ENCODE assay signal across 8 mouse cellular contexts in genomic region chr1:55225398-55225797, GRCm38 (mm10). TPM values are rescaled to one million over a fixed set of nuclear protein-coding genes. Genes with fewer than 3 reads are reported as not detected.
DNase-seq lines count a peak whose midpoint lies in the region; ATAC-seq lines count a peak whose summit lies in the region.

No protein-coding gene starts in this region.

- H3K27ac ChIP-seq in forebrain, embryonic 10.5 days: peak overlapping the region; percentile 51; the same call in 1 of the 2 replicates
- no peak overlapping the region; the same call in 1 of the 2 replicates for H3K27ac ChIP-seq in intestine, embryonic 16.5 days (ENCODE audit: low read length)
- peak overlapping the region; percentile 22; the same call in 1 of the 2 replicates for H3K27ac ChIP-seq in neural tube, embryonic 14.5 days (ENCODE audit: low read depth, low read length)

- H3K4me1 ChIP-seq in forebrain, embryonic 10.5 days: peaks cover 38% of the 10 kb centered on the region
- no peaks in the 10 kb centered on the region for H3K4me1 ChIP-seq in intestine, embryonic 16.5 days (ENCODE audit: control insufficient read depth, insufficient read depth, low read length)
- 0 out of 2 replicates have a peak, but pooled peaks cover 5% of the 10 kb centered on the region for H3K4me1 ChIP-seq in neural tube, embryonic 14.5 days (ENCODE audit: control insufficient read depth, insufficient read depth, low read length)

- peaks cover 19% of the 10 kb centered on the region for H3K27me3 ChIP-seq in forebrain, embryonic 10.5 days (ENCODE audit: poor library complexity, severe bottlenecking)
- no peaks in the 10 kb centered on the region for H3K27me3 ChIP-seq in intestine, embryonic 16.5 days (replicated peaks; ENCODE audit: control insufficient read depth, insufficient read depth, low read length)
- no peaks in the 10 kb centered on the region for H3K27me3 ChIP-seq in neural tube, embryonic 14.5 days (ENCODE audit: control insufficient read depth, insufficient read depth, low read length)

- H3K9ac ChIP-seq in intestine, embryonic 16.5 days (ENCODE audit: low read depth, low read length): peak overlapping the region; percentile 62
- no peak overlapping the region for H3K9ac ChIP-seq in neural tube, embryonic 14.5 days (replicated peaks; ENCODE audit: low read depth, low read length)

- peak overlapping the region; percentile 60 for H3K4me2 ChIP-seq in intestine, embryonic 16.5 days (ENCODE audit: low read depth, low read length)
- H3K4me2 ChIP-seq in neural tube, embryonic 14.5 days (ENCODE audit: low read depth, low read length): peak overlapping the region; percentile 57

- H3K36me3 ChIP-seq in forebrain, embryonic 10.5 days (replicated peaks): no peaks in the 10 kb centered on the region
- H3K36me3 ChIP-seq in intestine, embryonic 16.5 days (ENCODE audit: control insufficient read depth, insufficient read depth, low read length): no peaks in the 10 kb centered on the region
- no peaks in the 10 kb centered on the region for H3K36me3 ChIP-seq in neural tube, embryonic 14.5 days (ENCODE audit: control insufficient read depth, insufficient read depth, low read length)

- ATAC-seq in intestine, embryonic 16.5 days: no peak
- peak; percentile 50; the same call in 1 of the 2 replicates for ATAC-seq in neural tube, embryonic 14.5 days (ENCODE audit: low read depth)
- ATAC-seq in megakaryocyte, adult 5-6 weeks (ENCODE audit: poor library complexity, severe bottlenecking): no peak

- H3K9me3 ChIP-seq in forebrain, embryonic 10.5 days: no peaks in the 10 kb centered on the region
- H3K9me3 ChIP-seq in intestine, embryonic 16.5 days (ENCODE audit: control insufficient read depth, low read length): no peaks in the 10 kb centered on the region
- no peaks in the 10 kb centered on the region for H3K9me3 ChIP-seq in neural tube, embryonic 14.5 days (ENCODE audit: control insufficient read depth, low read length)

- DNase-seq in layer of hippocampus, adult 8-10 months (ENCODE audit: low spot score in 2 of 2): peak; percentile 34 to 36
- no peak for DNase-seq in layer of hippocampus, adult 11-12 months (ENCODE audit: low spot score)
- peak; percentile 17 for DNase-seq in forebrain, embryonic 10.5 days (ENCODE audit: extremely low spot score, low spot score)
- no peak for DNase-seq in adrenal gland, adult 8-10 months
- DNase-seq in urinary bladder, postnatal 4 days (ENCODE audit: low spot score in 2 of 2): no peak

- peak overlapping the region; percentile 56 for H3K4me3 ChIP-seq in forebrain, embryonic 10.5 days
- H3K4me3 ChIP-seq in intestine, embryonic 16.5 days (ENCODE audit: low read length): peak overlapping the region; percentile 42
- H3K4me3 ChIP-seq in neural tube, embryonic 14.5 days (ENCODE audit: low read depth, low read length): peak overlapping the region; percentile 38

- 30% methylated on average over 3 of the region's 3 CpGs for WGBS in forebrain, embryonic 10.5 days
- 42% methylated on average over 3 of the region's 3 CpGs for WGBS in intestine, embryonic 16.5 days
- 20% methylated on average over 3 of the region's 3 CpGs for WGBS in neural tube, embryonic 14.5 days

RNA-seq across cellular contexts. Expression of gene Rftn2, which starts 1.2 kb away (rescaled TPM):
- total RNA-seq in layer of hippocampus, adult 8-10 months (2022): 10 to 100 TPM; 32.0 to 37.6 (median 32.9) TPM
- polyA plus RNA-seq in forebrain, embryonic 10.5 days (2016; fragmentation: Nextera tagmentation; extraction: Ambion mirVana): 5.2 and 6.2 TPM in 2 replicates
- 7.0 and 7.1 TPM in 2 replicates for polyA plus RNA-seq in intestine, embryonic 16.5 days (2015; fragmentation: Nextera tagmentation; extraction: Ambion mirVana)
- 10.1 and 12.1 TPM in 2 replicates for polyA plus RNA-seq in neural tube, embryonic 14.5 days (2014; fragmentation: Nextera tagmentation; extraction: Ambion mirVana)
- 10 to 100 TPM; 20.8 to 37.2 (median 30.9) TPM for total RNA-seq in adrenal gland, adult 8-10 months (2022)
- 0.73 and 2.2 TPM in 2 replicates for total RNA-seq in megakaryocyte, adult 5-6 weeks (2015)
- total RNA-seq in megakaryocyte, adult 5-6 weeks (2017): 1.7 and 2.5 TPM in 2 replicates

RNA-seq across cellular contexts. Expression of gene Mars2, which starts 11.6 kb away (rescaled TPM):
- 1 to 10 TPM; 8.3 to 9.0 (median 8.6) TPM for total RNA-seq in layer of hippocampus, adult 8-10 months (2022)
- 3.4 and 3.6 TPM in 2 replicates for polyA plus RNA-seq in forebrain, embryonic 10.5 days (2016; fragmentation: Nextera tagmentation; extraction: Ambion mirVana)
- 5.2 and 5.4 TPM in 2 replicates for polyA plus RNA-seq in intestine, embryonic 16.5 days (2015; fragmentation: Nextera tagmentation; extraction: Ambion mirVana)
- polyA plus RNA-seq in neural tube, embryonic 14.5 days (2014; fragmentation: Nextera tagmentation; extraction: Ambion mirVana): 4.0 TPM in 2 replicates
- 1 to 10 TPM; 6.3 to 7.4 (median 7.0) TPM for total RNA-seq in adrenal gland, adult 8-10 months (2022)
- total RNA-seq in megakaryocyte, adult 5-6 weeks (2015): 2.7 and 3.9 TPM in 2 replicates
- total RNA-seq in megakaryocyte, adult 5-6 weeks (2017): 3.7 and 4.1 TPM in 2 replicates

Comparison
In these comparisons a context has a peak if more than half of its experiments do, and no peak if none do; other contexts are left out.
1. DNase-seq: peak in layer of hippocampus, adult 8-10 months (2 of 2) and forebrain, embryonic 10.5 days (single experiment); none in layer of hippocampus, adult 11-12 months (single experiment), adrenal gland, adult 8-10 months (single experiment) and urinary bladder, postnatal 4 days (0 of 2).
2. RNA of gene Rftn2, which starts 1.2 kb away (total RNA-seq): 20.8 to 37.2 TPM in adrenal gland, adult 8-10 months and 32.0 to 37.6 TPM in layer of hippocampus, adult 8-10 months; 0.73 to 2.5 TPM in megakaryocyte, adult 5-6 weeks; every median in the first group is over 4 times any median in the second.
3. Peak in every context shown above with its lines, with median percentiles within 50 percentile points of each other: H3K4me3 ChIP-seq.